Mouse (Mus musculus): ENCODE measurements around the gene Ppm1h.

DNA sequence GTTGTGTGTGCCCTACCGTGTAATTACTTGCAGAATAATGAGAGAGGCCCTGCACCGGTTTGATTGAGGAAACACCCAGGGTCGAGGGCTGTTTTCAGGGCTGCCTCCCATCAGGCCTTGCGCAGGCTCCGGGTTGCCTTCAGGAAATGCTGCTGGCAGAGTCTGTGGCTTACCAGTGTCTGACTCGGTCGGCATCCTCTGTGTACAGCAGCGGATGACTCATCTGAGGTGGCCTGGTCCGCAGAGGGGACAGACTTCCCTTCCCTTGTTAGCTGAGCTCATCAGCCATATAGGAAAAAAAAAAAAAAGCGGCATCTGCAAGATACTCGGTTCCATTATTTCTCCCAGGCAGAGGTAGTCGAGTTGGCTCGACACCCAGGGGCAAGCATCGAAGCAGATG, 136.5 kb downstream of the Ppm1h start:
- TF ChIP-seq POLR2A (IDR thresholded peaks at IDR 0.05; ENCODE audit: borderline replicate concordance, extremely low read depth, insufficient read depth, insufficient read length, poor library complexity, severe bottlenecking) (no peak), CTCF (IDR thresholded peaks at IDR 0.05; ENCODE audit: borderline replicate concordance, extremely low read depth, insufficient read depth, insufficient read length) (no peak)

All from brain, embryonic 14.5 days (tissue).